Mouse (Mus musculus): ENCODE data around the gene Arl16. TPM values are rescaled to one million over a fixed set of nuclear protein-coding genes. Genes with fewer than 3 reads are reported as not detected.

Arl16 gene
- total RNA-seq, 1 experiment from 2014 or later, result 9.4 TPM

GRCm38 (mm10) chr11:120492024-120492877, 24.8 kb upstream of the Arl16 start:
- peak; percentile 51 for ATAC-seq (replicated peaks; ENCODE audit: low read depth, poor library complexity, severe bottlenecking)

- peak; percentile 64 for ATAC-seq (replicated peaks; ENCODE audit: low read depth, poor library complexity, severe bottlenecking)
Observed at GRCm38 (mm10) chr11:120491317-120492023, 24.1 kb upstream of the Arl16 start, which contains the start of gene Slc25a10. TSS of gene Slc25a10 (plus strand) at chr11:120491840.

- no peak for ATAC-seq (replicated peaks; ENCODE audit: low read depth, poor library complexity, severe bottlenecking)
Observed at GRCm38 (mm10) chr11:120490291-120491046, 23.1 kb upstream of the Arl16 start.

GRCm38 (mm10) chr11:120489054-120489761, 21.8 kb upstream of the Arl16 start:
- peak; percentile 55 for ATAC-seq (replicated peaks; ENCODE audit: low read depth, poor library complexity, severe bottlenecking)

- no peak for ATAC-seq (replicated peaks; ENCODE audit: low read depth, poor library complexity, severe bottlenecking)
Observed at GRCm38 (mm10) chr11:120488516-120488915, 21.1 kb upstream of the Arl16 start.

DNA sequence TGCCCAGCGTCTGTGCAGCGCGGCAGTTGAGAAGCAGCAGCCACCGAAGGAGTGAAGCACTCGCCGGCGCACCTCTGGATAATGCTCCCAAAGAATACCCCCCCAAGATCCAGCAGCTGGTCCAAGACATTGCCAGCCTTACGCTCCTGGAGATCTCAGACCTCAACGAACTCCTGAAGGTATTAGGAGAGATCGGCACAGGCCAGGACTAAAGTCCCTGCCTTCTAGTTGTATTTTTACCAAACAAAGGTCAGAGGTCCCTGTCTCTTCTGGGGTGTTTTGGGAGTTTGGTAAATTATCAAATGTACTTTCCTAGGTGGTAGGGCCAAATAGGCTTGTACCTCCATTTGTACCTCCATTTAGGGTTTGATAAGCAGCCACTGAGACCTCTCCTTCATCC, 17.8 kb upstream of the Arl16 start:
- ATAC-seq (replicated peaks; ENCODE audit: low read depth, poor library complexity, severe bottlenecking), result no peak

DNA sequence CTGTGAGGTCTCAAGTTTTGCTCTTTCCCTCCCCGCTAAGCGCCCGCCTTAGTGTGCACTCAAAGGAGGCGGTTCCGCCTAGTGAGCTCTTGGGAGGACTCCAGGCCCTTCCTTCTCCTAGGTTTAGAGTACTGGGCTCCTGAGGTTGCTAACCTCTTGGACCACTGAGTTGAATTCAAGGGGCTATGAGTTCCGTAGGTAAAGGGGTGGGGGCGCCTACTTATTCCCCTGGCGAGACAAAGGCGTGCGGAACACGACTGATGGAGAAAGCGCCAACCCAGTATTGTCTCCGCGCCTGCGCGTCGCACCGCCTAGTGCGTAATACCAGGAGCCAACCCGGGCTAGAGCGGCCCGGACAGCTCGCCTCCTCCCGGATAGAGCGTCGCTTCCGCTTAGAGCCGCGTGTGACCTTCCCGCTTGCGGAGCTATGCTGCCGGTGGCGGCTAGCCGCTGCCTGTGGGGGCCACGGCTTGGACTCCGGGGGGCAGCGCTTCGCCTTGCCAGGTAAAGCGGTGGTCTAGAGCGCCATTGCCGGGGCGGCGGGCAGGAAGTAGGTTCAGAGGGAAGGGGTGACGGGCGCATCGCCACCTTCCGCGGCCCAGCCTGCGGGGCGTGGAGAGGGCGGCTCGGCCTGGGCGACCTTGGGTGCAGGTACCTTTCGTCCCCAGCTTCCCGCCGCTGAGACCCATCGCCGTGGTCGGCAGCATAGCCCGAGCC, 17.0 kb upstream of the Arl16 start, which contains the start of gene Mrpl12:
Gene Mrpl12, plus strand, starts transcription at position 349 of the 717 bp plus-strand sequence.
- ATAC-seq (replicated peaks; ENCODE audit: low read depth, poor library complexity, severe bottlenecking), result peak; percentile 85

DNA sequence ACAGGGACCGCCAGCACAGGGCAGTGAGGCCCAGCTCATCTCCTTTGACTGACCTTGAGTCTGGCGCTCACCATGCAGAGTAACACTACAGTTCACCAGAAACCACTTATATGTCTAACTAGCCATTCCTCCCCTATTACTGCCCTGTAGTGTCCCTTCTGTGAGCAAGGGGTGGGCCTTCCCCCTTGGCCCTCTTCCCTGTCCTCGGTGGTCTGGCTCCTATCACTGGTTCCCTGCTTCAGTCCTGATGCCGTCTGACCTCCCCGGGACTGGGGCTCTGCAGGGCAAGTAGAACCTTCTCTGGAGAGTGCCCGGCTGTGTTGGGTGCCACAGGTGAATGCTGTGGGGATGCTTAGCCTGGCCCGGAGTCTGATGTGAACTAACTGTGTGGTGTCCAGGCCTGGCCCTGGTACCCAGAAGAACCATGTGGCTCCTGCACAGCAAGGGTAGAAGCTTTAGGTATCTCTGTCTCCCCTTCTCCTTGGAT, 16.1 kb upstream of the Arl16 start:
- no peak for ATAC-seq (replicated peaks; ENCODE audit: low read depth, poor library complexity, severe bottlenecking)

DNA sequence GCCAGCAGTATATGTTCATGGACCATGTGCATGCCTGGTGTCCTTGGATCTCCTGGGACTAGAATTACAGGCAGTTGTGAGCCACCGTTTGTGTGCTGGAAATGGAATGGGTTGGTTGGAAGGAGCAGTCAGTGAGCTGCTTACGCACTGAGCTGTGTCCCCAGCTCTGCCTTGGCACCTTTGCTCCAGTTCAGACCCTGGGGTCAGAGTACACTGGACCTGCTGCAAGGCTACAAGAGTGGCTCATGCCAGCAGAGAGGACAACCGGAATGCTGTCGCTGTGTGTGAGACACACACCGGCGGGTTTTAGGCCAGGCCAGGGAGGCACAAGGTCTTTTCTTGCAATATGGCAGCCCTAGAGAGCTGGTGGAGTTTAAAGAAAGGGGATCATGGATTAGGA, 4.6 kb upstream of the Arl16 start:
- ATAC-seq (replicated peaks; ENCODE audit: low read depth, poor library complexity, severe bottlenecking), result no peak

DNA sequence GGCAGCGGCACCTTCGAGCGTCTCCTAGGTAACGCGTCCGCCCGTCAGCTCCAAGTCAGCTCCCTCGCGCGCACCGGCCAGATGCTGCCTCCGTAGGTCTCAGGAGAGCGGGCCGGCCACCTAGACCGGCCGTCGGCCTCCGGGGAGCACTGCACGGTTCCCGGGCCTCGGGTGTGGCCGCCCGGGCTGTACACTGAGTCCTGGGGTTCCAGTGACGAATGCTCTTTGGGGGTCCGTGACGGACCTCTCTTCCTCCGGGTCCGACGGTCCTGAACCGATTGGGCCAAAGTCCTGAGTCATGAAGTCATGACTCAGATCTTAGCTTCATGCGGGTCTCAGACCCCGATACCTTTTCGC, 307 bp upstream of the Arl16 start:
- no peak for ATAC-seq (replicated peaks; ENCODE audit: low read depth, poor library complexity, severe bottlenecking)

- no peak for ATAC-seq (replicated peaks; ENCODE audit: low read depth, poor library complexity, severe bottlenecking)
Observed at GRCm38 (mm10) chr11:120465521-120465920, 1.9 kb downstream of the Arl16 start.

- ATAC-seq (replicated peaks; ENCODE audit: low read depth, poor library complexity, severe bottlenecking), result no peak
Observed at GRCm38 (mm10) chr11:120464365-120464764, 3.0 kb downstream of the Arl16 start.

GRCm38 (mm10) chr11:120463536-120463935, 3.9 kb downstream of the Arl16 start:
- no peak for ATAC-seq (replicated peaks; ENCODE audit: low read depth, poor library complexity, severe bottlenecking)

DNA sequence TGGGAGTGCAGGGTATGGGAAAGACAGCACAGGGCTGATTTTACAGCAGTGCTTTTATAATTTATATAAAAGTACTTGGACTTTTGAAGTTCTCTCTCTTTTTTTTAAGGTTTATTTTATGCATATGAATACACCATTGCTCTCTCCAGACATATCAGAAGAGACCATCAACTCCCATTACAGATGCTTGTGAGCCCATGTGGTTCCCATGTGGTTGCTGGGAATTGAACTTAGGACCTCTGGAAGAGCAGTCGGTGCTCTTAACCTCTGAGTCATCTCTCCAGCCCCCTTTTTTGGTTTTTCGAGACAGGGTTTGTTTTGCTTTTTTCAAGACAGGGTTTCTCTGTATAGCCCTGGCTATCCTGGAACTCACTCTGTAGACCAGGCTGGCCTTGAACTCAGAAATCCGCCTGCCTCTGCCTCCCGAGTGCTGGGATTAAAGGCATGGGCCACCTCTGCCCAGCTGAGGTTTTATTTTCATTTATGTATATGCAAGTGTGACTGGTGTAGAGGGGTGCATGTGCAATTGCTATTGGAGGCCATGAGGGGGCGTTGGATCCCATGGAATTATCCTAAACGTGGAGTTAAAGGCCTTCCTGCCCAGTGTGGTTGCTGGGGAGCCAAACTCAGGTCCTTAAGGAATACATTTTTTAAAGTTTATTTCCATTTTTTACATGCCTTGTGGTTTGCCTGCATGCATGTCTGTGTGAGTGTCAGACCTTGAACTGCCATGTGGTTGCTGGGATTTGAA, 8.4 kb downstream of the Arl16 start:
- no peak for ATAC-seq (replicated peaks; ENCODE audit: low read depth, poor library complexity, severe bottlenecking)

DNA sequence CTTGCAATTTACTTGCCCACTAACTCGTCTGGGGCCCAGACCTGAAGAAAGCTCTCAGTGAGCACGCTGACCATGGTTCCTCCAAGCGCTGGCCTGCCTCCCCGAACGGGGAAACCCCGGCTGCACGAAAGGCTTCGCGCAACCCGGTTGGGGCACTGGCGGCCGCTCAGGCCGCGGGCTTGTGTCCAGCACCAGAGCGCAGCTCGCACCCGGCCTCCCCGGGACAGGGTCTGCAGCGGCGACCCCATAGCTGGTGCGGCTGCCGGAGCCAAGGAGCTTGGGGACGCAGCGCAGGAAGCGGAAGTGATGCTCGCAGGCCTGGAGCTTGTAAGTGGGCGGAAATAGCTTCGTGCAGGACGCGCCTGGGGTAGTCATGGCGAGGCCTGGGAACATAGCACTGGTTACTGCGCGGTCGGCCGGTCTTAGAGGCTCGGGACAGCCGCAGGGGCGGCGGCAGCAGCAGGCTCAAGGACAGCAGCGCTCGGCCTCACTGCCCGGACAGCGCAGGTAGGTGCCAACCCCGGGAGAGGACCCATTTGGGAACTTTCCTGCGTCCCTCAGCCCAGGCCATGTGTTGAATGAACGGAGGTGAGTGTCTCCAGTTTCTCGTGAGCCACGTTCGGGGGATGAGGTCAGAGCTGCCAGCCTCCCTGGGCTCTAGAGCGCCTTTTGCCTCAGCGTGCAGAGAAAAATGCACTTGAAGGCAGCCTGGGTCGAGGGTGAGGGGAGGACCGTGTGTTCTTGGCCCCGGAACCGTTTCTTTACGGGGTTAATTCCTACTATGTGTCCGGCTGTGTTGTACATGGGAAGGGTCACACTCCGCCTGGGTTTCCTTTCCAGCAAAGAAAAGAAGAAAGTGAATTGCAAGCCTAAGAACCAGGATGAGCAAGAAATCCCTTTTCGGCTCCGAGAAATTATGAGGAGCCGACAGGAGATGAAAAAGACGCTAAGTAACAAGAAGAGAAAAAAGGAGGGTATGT, 9.3 kb downstream of the Arl16 start, which contains the start of the genes Oxld1 and Ccdc137:
Gene Oxld1, minus strand, starts transcription at position 297 of the 980 bp plus-strand sequence.
Gene Ccdc137, plus strand, starts transcription at position 344 of the 980 bp plus-strand sequence.
- peak; percentile 90 for ATAC-seq (replicated peaks; ENCODE audit: low read depth, poor library complexity, severe bottlenecking)

DNA sequence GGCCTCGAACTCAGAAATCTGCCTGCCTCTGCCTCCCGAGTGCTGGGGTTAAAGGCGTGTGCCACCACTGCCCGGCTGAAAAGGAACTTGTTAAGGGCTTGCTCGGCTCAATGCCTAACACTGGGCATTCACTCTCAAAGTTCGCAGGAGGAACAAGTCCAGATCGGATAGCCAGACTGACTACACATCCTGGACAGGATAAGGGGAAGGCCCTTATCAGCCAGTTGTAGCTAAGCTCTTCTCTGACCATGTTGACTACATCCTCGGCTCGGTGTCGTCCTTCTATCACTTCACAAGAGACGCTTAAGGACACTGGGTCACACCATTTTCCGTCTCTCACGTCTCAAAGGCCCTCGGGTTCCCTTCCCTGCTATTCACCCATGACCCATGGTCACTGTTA, 10.0 kb downstream of the Arl16 start:
- peak; percentile 29; the same call in 1 of the 2 replicates for ATAC-seq (replicated peaks; ENCODE audit: low read depth, poor library complexity, severe bottlenecking)

DNA sequence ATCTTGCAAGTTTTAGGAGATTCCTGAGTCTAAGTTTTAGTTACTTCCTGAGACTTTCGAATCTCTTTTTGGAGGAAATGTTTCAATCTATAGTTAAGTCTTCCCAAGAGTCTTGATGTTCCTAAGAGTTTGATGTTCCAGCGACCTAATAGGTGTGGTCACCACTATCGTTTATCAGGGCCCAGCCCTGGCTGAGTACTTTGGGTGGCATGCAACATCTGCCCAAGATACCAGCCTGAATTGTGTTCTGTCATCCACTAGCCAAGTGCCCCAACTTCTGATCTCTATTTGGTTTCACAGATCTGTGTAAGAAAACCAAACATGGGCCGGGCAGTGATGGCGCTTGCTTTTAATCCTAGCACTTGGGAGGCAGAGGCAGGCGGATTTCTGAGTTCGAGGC, 12.0 kb downstream of the Arl16 start:
- no peak for ATAC-seq (replicated peaks; ENCODE audit: low read depth, poor library complexity, severe bottlenecking)
